Mouse (Mus musculus) heart, adult 2 months (tissue): Measurements from ENCODE around the gene Cd44. TPM values are rescaled to one million over a fixed set of nuclear protein-coding genes. Genes with fewer than 3 reads are reported as not detected.

Source experiments
- DNase-seq, 2 experiments: peaks; one replicate each; pipeline ENCODE4 v3.0.0; 2021
- H3K27ac ChIP-seq: fragments of 200-600 bp; 2 replicates; pipeline ENCODE4 v1.8.1; 2022
- H3K27me3 ChIP-seq: fragments of 200-500 bp; 2 replicates; pipeline ENCODE4 v1.6.1; 2012; ENCODE audit warnings: mild to moderate bottlenecking, low read length, inconsistent platforms, mixed read lengths; ENCODE audit not compliant: control insufficient read depth, insufficient read depth
- H3K36me3 ChIP-seq: fragments of 200-500 bp; 2 replicates; pipeline ENCODE4 v1.6.1; 2012; ENCODE audit warnings: low read length, inconsistent platforms; ENCODE audit not compliant: control insufficient read depth, insufficient read depth
- H3K4me1 ChIP-seq: fragments of 200-500 bp; 2 replicates; pipeline ENCODE4 v1.6.1; 2011; ENCODE audit warnings: low read length; ENCODE audit not compliant: control insufficient read depth, insufficient read depth
- H3K4me3 ChIP-seq: fragments of 200-600 bp; 2 replicates; pipeline ENCODE4 v1.8.1; 2022
- H3K79me2 ChIP-seq: fragments of 200-500 bp; replicated peaks from 2 replicates; pipeline ENCODE4 v1.6.1; 2012; ENCODE audit warnings: mild to moderate bottlenecking, inconsistent platforms, low read length, moderate library complexity, mixed read lengths; ENCODE audit not compliant: control insufficient read depth, insufficient read depth
- H3K9ac ChIP-seq: fragments of 200-500 bp; 2 replicates; pipeline ENCODE4 v1.6.1; 2012; ENCODE audit warnings: low read depth, mild to moderate bottlenecking, control low read depth, inconsistent platforms, low read length, mixed read lengths
- CTCF ChIP-seq: fragments of 200-600 bp; IDR thresholded peaks from 2 replicates; pipeline ENCODE4 v1.8.1; 2022; ENCODE audit warnings: antibody characterized with exemption, mild to moderate bottlenecking, moderate library complexity
- EP300 ChIP-seq: fragments of 200-500 bp; IDR thresholded peaks from 2 replicates; pipeline ENCODE4 v1.6.1; 2011; ENCODE audit warnings: low read depth, low read length, control low read depth; ENCODE audit not compliant: insufficient read depth
- POLR2A ChIP-seq: fragments of 200-500 bp; IDR thresholded peaks from 2 replicates; pipeline ENCODE4 v1.6.1; 2011; ENCODE audit warnings: mild to moderate bottlenecking, low read depth, low read length, control low read depth; ENCODE audit not compliant: insufficient read depth
- WGBS: fragments of 180-500 bp; shearing (Covaris S2); methylation state at CpG from one replicate; pipeline ENCODE4 v1.1.7; 2018; 5-methylcytosine and 5-hydroxymethylcytosine counted together
- intact Hi-C: fragments of 180-260 bp; cut with DNase I; formaldehyde crosslinking; loops from one replicate; pipeline ENCODE4 v1.15.1; 2025
- polyA plus RNA-seq: library from polyadenylated mRNA; depleted of rRNA; stranded (reverse); fragments of >200 nt; gene quantifications from 2 replicates; pipeline ENCODE4 v1.2.3, GENCODE M21; 2012
- total RNA-seq, 2 experiments: library from RNA; stranded (reverse); gene quantifications; 2 replicates each; pipeline ENCODE4 v1.2.3; 2021

Gene Cd44
- total and polyA plus RNA-seq, 3 experiments = 8.4 to 10.8 (median 9.1) TPM

DNA sequence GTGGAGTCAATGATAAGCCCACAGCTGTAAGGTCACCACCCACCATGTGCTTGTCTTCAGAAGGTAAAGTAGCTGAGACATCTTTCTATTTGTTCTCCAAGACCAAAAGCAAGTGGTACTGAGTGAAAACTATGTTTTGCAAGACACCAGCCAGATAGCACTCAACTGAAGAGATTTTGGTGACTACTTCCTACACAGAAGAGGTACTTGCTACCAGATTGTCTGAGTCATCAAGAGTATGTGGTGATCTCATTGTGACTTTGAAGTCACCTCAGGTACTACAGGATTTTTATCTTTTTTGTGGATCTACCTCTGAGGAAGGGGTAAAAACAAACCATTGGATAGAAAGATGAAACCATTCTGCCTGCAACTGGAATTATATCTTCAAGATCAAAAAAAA lies 69.9 kb downstream of the Cd44 start:
- intact Hi-C loops = no loop called here
- no peak for DNase-seq

DNA sequence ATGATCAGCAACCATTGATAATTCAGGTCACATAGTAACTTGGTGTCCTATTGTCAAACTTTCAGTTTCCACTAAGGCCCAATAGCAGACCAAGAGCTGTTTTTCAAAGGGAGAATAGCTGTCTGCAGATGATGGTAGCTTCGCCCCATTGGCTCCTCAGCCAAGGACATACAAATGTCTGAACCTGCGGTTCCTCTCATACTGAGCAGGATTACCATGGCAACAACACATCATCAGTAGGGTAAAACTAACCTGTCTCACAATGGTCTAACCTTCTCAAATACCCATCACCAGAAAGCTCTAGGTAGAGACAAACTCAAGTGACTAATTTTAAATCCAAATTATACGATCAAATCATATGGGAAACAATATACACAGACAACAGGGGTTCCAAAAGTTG lies 72.3 kb downstream of the Cd44 start:
- Histone ChIP-seq H3K4me1 (no peaks in the 10 kb centered on the region), H3K27me3 (no peaks in the 10 kb centered on the region), H3K4me3 (no peak overlapping the region), H3K9ac (no peak overlapping the region), H3K36me3 (no peaks in the 10 kb centered on the region), H3K27ac (no peak overlapping the region), H3K79me2 (no peaks in the 10 kb centered on the region)
- 90% methylated on average over 3 of the region's 3 CpGs for WGBS
- intact Hi-C loops = no loop called here
- DNase-seq = peak; percentile 44 to 65
- no peak for TF ChIP-seq POLR2A
- TF ChIP-seq CTCF = no peak
- no peak for TF ChIP-seq EP300

More for the DNA sequence above, 69.9 kb downstream of the Cd44 start:
- Histone ChIP-seq H3K27ac (no peak overlapping the region), H3K4me3 (no peak overlapping the region), H3K79me2 (no peaks in the 10 kb centered on the region), H3K27me3 (no peaks in the 10 kb centered on the region), H3K4me1 (no peaks in the 10 kb centered on the region), H3K36me3 (no peaks in the 10 kb centered on the region), H3K9ac (no peak overlapping the region)
- TF ChIP-seq EP300 = no peak
- TF ChIP-seq POLR2A = no peak
- TF ChIP-seq CTCF = no peak

DNA sequence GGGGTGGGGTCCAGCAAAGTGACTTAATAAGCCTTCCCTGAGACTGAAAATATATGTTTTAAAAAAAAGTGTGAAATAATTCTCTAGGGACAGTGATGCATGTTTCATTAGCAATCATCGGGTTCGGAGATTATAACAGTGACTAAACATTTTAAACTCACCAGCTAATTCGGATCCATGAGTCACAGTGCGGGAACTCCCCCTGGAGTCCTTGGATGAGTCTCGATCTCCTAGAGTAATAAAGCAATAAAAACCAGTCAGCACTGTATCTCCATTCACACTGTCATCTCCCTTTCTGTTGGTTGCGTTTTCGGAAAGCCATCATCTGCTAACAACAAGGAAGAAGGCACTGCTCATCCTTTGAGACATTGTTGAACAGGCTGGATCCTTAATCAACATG lies 73.1 kb downstream of the Cd44 start:
- no peaks in the 10 kb centered on the region for H3K4me1 ChIP-seq

DNA sequence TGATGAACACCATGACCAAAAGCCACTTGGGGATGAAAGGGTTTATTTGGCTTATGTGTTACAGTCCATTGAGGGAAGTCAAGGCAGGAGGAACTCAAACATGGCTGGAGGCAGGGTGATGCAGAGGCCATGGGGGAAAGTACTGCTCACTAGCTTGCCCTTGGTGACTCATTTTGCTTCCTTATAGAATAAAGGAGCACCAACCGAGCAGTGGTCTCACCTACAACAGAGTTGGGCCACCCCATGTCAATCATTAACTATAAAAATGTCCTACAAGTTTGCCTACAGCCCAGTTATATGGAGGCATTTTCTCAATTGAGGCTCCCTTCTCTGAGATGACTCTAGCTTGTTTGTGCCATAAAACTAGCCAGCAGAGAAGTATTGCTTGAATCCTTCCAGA lies 73.6 kb downstream of the Cd44 start:
- WGBS = 86% methylated on average over 1 of the region's 1 CpGs
- no peak overlapping the region for H3K27ac ChIP-seq
- intact Hi-C loops = no loop called here

More for the DNA sequence above, 73.1 kb downstream of the Cd44 start:
- H3K27me3 ChIP-seq = no peaks in the 10 kb centered on the region
- WGBS = 86% methylated on average over 7 of the region's 7 CpGs
- intact Hi-C loops = no loop called here
- no peak overlapping the region for H3K9ac ChIP-seq
- H3K36me3 ChIP-seq = no peaks in the 10 kb centered on the region
- DNase-seq = no peak
- H3K4me3 ChIP-seq = no peak overlapping the region
- H3K79me2 ChIP-seq = no peaks in the 10 kb centered on the region
- no peak overlapping the region for H3K27ac ChIP-seq
- TF ChIP-seq EP300 (no peak), CTCF (no peak), POLR2A (no peak)

DNA sequence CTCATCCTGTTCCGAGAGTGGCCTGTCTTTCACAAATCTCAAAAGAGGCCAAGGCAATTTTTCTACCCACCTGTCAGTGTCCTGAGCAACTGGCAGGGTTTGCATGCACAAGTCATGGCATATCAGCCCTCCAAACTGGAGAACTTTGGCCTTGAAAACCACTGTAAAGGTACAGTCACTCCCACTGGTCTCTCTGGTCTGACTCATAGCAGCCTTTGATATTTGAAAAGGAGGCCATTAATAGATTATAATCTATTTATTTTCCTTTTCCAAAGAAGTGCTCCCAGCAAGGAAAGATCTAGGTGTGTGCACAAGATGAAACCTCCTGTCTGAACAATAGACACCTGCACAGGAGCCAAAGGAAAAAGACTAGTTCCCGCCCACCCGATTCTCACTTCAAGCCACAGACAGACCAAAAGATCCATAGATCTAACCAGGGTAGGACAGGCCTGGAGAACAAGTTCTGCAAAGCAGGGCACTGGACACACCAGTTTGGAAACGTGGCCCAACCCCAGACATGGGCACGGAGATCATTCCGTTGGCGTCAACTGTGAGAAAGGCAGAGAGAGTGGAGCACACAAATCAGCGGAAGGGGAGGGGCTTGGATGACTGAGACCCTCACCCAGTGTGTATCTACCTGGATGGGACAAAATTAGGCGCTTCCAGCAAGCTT lies 75.4 kb downstream of the Cd44 start:
- intact Hi-C loops = no loop called here
- Histone ChIP-seq H3K27me3 (no peaks in the 10 kb centered on the region), H3K4me1 (no peaks in the 10 kb centered on the region), H3K79me2 (no peaks in the 10 kb centered on the region), H3K9ac (no peak overlapping the region), H3K36me3 (no peaks in the 10 kb centered on the region), H3K4me3 (no peak overlapping the region), H3K27ac (no peak overlapping the region)
- DNase-seq = no peak
- no peak for TF ChIP-seq CTCF
- TF ChIP-seq POLR2A = no peak
- TF ChIP-seq EP300 = no peak
- 94% methylated on average over 9 of the region's 9 CpGs for WGBS

More for the DNA sequence above, 73.6 kb downstream of the Cd44 start:
- no peak overlapping the region for H3K9ac ChIP-seq
- H3K27me3 ChIP-seq = no peaks in the 10 kb centered on the region
- H3K36me3 ChIP-seq = no peaks in the 10 kb centered on the region
- no peak overlapping the region for H3K4me3 ChIP-seq
- H3K4me1 ChIP-seq = no peaks in the 10 kb centered on the region
- H3K79me2 ChIP-seq = no peaks in the 10 kb centered on the region
- no peak for TF ChIP-seq POLR2A
- no peak for TF ChIP-seq EP300
- TF ChIP-seq CTCF = no peak
- no peak for DNase-seq

DNA sequence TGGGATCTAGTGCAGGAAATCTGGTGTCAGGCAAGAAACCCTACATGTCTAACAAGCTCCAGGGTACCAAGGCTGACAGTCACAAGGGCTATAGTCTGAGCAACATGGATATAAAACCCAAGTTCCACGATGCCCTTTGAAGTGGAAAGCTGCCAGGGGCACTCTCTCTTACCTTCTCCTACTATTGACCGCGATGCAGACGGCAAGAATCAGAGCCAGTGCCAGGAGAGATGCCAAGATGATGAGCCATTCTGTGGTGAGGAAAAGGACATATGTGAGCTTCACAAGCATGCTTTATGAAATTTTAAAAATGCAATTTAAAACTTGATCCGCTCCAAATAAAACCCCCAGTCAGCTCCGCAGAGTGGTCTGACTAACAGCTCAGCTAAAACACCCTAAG lies 79.4 kb downstream of the Cd44 start:
- intact Hi-C loops = no loop called here
- Histone ChIP-seq H3K36me3 (no peaks in the 10 kb centered on the region), H3K27me3 (no peaks in the 10 kb centered on the region), H3K9ac (no peak overlapping the region), H3K4me1 (no peaks in the 10 kb centered on the region), H3K27ac (no peak overlapping the region), H3K4me3 (no peak overlapping the region), H3K79me2 (no peaks in the 10 kb centered on the region)
- TF ChIP-seq CTCF (no peak), EP300 (no peak), POLR2A (no peak)
- WGBS = 90% methylated on average over 6 of the region's 6 CpGs
- DNase-seq = no peak
